Mouse (Mus musculus): ENCODE measurements around the gene 2210016F16Rik. TPM values are rescaled to one million over a fixed set of nuclear protein-coding genes. Genes with fewer than 3 reads are reported as not detected.

The 2210016F16Rik gene
- total and polyA plus RNA-seq, 3 experiments, result 12.7 to 21.5 (median 19.3) TPM

GRCm38 (mm10) chr13:58352996-58353395 lies 32.0 kb downstream of the 2210016F16Rik start:
- TF ChIP-seq GATA1 (IDR thresholded peaks at IDR 0.05; ENCODE audit: borderline replicate concordance, low read length), result no peak
- no peak for TF ChIP-seq CTCF (IDR thresholded peaks at IDR 0.05; ENCODE audit: low read depth, low read length)
- TF ChIP-seq GATA2 (IDR thresholded peaks at IDR 0.05; ENCODE audit: borderline replicate concordance, low read depth, low read length), result no peak
- TF ChIP-seq TAL1 (conservative IDR thresholded peaks at IDR 0.05; ENCODE audit: low read depth, low read length), result no peak
- TF ChIP-seq POLR2AphosphoS5 (IDR thresholded peaks at IDR 0.05; ENCODE audit: insufficient replicate concordance, low read depth, low read length), result no peak
- DNase-seq (ENCODE audit: low spot score) (no peak), ATAC-seq (ENCODE audit: extremely low read depth, insufficient number of reproducible peaks, low FRiP score, poor library complexity, severe bottlenecking) (no peak)
- no peaks in the 10 kb centered on the region for H3K4me1 ChIP-seq (ENCODE audit: insufficient read depth, low read depth, low read length)
- H3K9me3 ChIP-seq (replicated peaks), result peaks cover 3% of the 10 kb centered on the region; the same call in 1 of the 2 replicates
- H3K4me3 ChIP-seq (ENCODE audit: low read depth, low read length), result no peak overlapping the region
- H3K36me3 ChIP-seq (replicated peaks), result no peaks in the 10 kb centered on the region
- peaks cover 5% of the 10 kb centered on the region; the same call in 1 of the 2 replicates for H3K27me3 ChIP-seq (ENCODE audit: insufficient read depth, low read length)

- ATAC-seq (ENCODE audit: extremely low read depth, insufficient number of reproducible peaks, low FRiP score, poor library complexity, severe bottlenecking) (no peak), DNase-seq (ENCODE audit: low spot score) (no peak)
- Histone ChIP-seq H3K4me3 (ENCODE audit: low read depth, low read length) (no peak overlapping the region), H3K4me1 (ENCODE audit: insufficient read depth, low read depth, low read length) (no peaks in the 10 kb centered on the region), H3K9me3 (replicated peaks) (peaks cover 3% of the 10 kb centered on the region; the same call in 1 of the 2 replicates), H3K27me3 (ENCODE audit: insufficient read depth, low read length) (peaks cover 5% of the 10 kb centered on the region; the same call in 1 of the 2 replicates), H3K36me3 (replicated peaks) (no peaks in the 10 kb centered on the region)
- TF ChIP-seq GATA1 (IDR thresholded peaks at IDR 0.05; ENCODE audit: borderline replicate concordance, low read length) (no peak), CTCF (IDR thresholded peaks at IDR 0.05; ENCODE audit: low read depth, low read length) (no peak), TAL1 (conservative IDR thresholded peaks at IDR 0.05; ENCODE audit: low read depth, low read length) (no peak)
These were observed 34.4 kb downstream of the 2210016F16Rik start for GRCm38 (mm10) chr13:58350606-58351005.

- H3K27me3 ChIP-seq (ENCODE audit: insufficient read depth, low read length), result peaks cover 7% of the 10 kb centered on the region; the same call in 1 of the 2 replicates
- no peak for ATAC-seq (ENCODE audit: extremely low read depth, insufficient number of reproducible peaks, low FRiP score, poor library complexity, severe bottlenecking)
- DNase-seq (ENCODE audit: low spot score), result no peak
- peaks cover 3% of the 10 kb centered on the region; the same call in 1 of the 2 replicates for H3K9me3 ChIP-seq (replicated peaks)
- TF ChIP-seq TAL1 (conservative IDR thresholded peaks at IDR 0.05; ENCODE audit: low read depth, low read length) (no peak), CTCF (IDR thresholded peaks at IDR 0.05; ENCODE audit: low read depth, low read length) (no peak), GATA2 (IDR thresholded peaks at IDR 0.05; ENCODE audit: borderline replicate concordance, low read depth, low read length) (no peak), POLR2AphosphoS5 (IDR thresholded peaks at IDR 0.05; ENCODE audit: insufficient replicate concordance, low read depth, low read length) (no peak), GATA1 (IDR thresholded peaks at IDR 0.05; ENCODE audit: borderline replicate concordance, low read length) (no peak)
- H3K36me3 ChIP-seq (replicated peaks), result no peaks in the 10 kb centered on the region
- no peak overlapping the region for H3K4me3 ChIP-seq (ENCODE audit: low read depth, low read length)
- no peaks in the 10 kb centered on the region for H3K4me1 ChIP-seq (ENCODE audit: insufficient read depth, low read depth, low read length)
These were observed 40.5 kb downstream of the 2210016F16Rik start for GRCm38 (mm10) chr13:58344505-58344904.

- DNase-seq (ENCODE audit: low spot score), result no peak
- ATAC-seq (ENCODE audit: extremely low read depth, insufficient number of reproducible peaks, low FRiP score, poor library complexity, severe bottlenecking), result no peak
- H3K36me3 ChIP-seq (replicated peaks), result no peaks in the 10 kb centered on the region
- no peaks in the 10 kb centered on the region for H3K9me3 ChIP-seq (replicated peaks)
- no peak for TF ChIP-seq CTCF (IDR thresholded peaks at IDR 0.05; ENCODE audit: low read depth, low read length)
- no peak for TF ChIP-seq GATA2 (IDR thresholded peaks at IDR 0.05; ENCODE audit: borderline replicate concordance, low read depth, low read length)
- no peak for TF ChIP-seq TAL1 (conservative IDR thresholded peaks at IDR 0.05; ENCODE audit: low read depth, low read length)
- no peak for TF ChIP-seq POLR2AphosphoS5 (IDR thresholded peaks at IDR 0.05; ENCODE audit: insufficient replicate concordance, low read depth, low read length)
- TF ChIP-seq GATA1 (IDR thresholded peaks at IDR 0.05; ENCODE audit: borderline replicate concordance, low read length), result no peak
- peaks cover 6% of the 10 kb centered on the region for H3K4me1 ChIP-seq (ENCODE audit: insufficient read depth, low read depth, low read length)
- peaks cover 19% of the 10 kb centered on the region for H3K27me3 ChIP-seq (ENCODE audit: insufficient read depth, low read length)
- H3K4me3 ChIP-seq (ENCODE audit: low read depth, low read length), result no peak overlapping the region
These were observed 47.6 kb downstream of the 2210016F16Rik start for GRCm38 (mm10) chr13:58337456-58337855.

- peaks cover 29% of the 10 kb centered on the region for H3K27me3 ChIP-seq (ENCODE audit: insufficient read depth, low read length)
- ATAC-seq (ENCODE audit: extremely low read depth, insufficient number of reproducible peaks, low FRiP score, poor library complexity, severe bottlenecking), result no peak
- no peak for DNase-seq (ENCODE audit: low spot score)
- H3K9me3 ChIP-seq (replicated peaks), result no peaks in the 10 kb centered on the region
- TF ChIP-seq POLR2AphosphoS5 (IDR thresholded peaks at IDR 0.05; ENCODE audit: insufficient replicate concordance, low read depth, low read length) (no peak), GATA2 (IDR thresholded peaks at IDR 0.05; ENCODE audit: borderline replicate concordance, low read depth, low read length) (no peak), GATA1 (IDR thresholded peaks at IDR 0.05; ENCODE audit: borderline replicate concordance, low read length) (no peak), CTCF (IDR thresholded peaks at IDR 0.05; ENCODE audit: low read depth, low read length) (no peak), TAL1 (conservative IDR thresholded peaks at IDR 0.05; ENCODE audit: low read depth, low read length) (no peak)
- H3K4me1 ChIP-seq (ENCODE audit: insufficient read depth, low read depth, low read length), result peaks cover 6% of the 10 kb centered on the region
- H3K4me3 ChIP-seq (ENCODE audit: low read depth, low read length), result no peak overlapping the region
- no peaks in the 10 kb centered on the region for H3K36me3 ChIP-seq (replicated peaks)
These were observed 50.9 kb downstream of the 2210016F16Rik start for GRCm38 (mm10) chr13:58334116-58334515.

Other genes with a start within 250 kb of the 2210016F16Rik start
- 63.2 and 66.5 TPM in 2 replicates for gene Idnk, start 227.6 kb downstream of the 2210016F16Rik start, total RNA-seq (2014; fragmentation: Nextera tagmentation)
- 46.4 and 46.7 TPM in 2 replicates for gene Idnk, start 227.6 kb downstream of the 2210016F16Rik start, total RNA-seq (2017)
- gene Idnk, start 227.6 kb downstream of the 2210016F16Rik start, polyA plus RNA-seq (2012), result 14.8 and 16.2 TPM in 2 replicates
- 103 and 105 TPM in 2 replicates for gene Ubqln1, start 169.6 kb downstream of the 2210016F16Rik start, total RNA-seq (2014; fragmentation: Nextera tagmentation)
- 78.1 and 84.1 TPM in 2 replicates for gene Ubqln1, start 169.6 kb downstream of the 2210016F16Rik start, total RNA-seq (2017)
- gene Ubqln1, start 169.6 kb downstream of the 2210016F16Rik start, polyA plus RNA-seq (2012), result 81.7 and 84.0 TPM in 2 replicates
- gene Gkap1, start 109.5 kb downstream of the 2210016F16Rik start, total RNA-seq (2014; fragmentation: Nextera tagmentation), result 0.83 and 0.98 TPM in 2 replicates
- 20.6 and 29.0 TPM in 2 replicates for gene Gkap1, start 109.5 kb downstream of the 2210016F16Rik start, total RNA-seq (2017)
- 3.1 and 4.1 TPM in 2 replicates for gene Gkap1, start 109.5 kb downstream of the 2210016F16Rik start, polyA plus RNA-seq (2012)
- gene Kif27, start 26.1 kb downstream of the 2210016F16Rik start, total RNA-seq (2014; fragmentation: Nextera tagmentation), result not detected in 2 replicates
- gene Kif27, start 26.1 kb downstream of the 2210016F16Rik start, total RNA-seq (2017), result 0.05 and 0.06 TPM in 2 replicates
- not detected in 2 replicates for gene Kif27, start 26.1 kb downstream of the 2210016F16Rik start, polyA plus RNA-seq (2012)
- 161 and 170 TPM in 2 replicates for gene Rmi1, start 17.0 kb upstream of the 2210016F16Rik start, total RNA-seq (2014; fragmentation: Nextera tagmentation)
- gene Rmi1, start 17.0 kb upstream of the 2210016F16Rik start, total RNA-seq (2017), result 74.5 and 95.0 TPM in 2 replicates
- gene Rmi1, start 17.0 kb upstream of the 2210016F16Rik start, polyA plus RNA-seq (2012), result 29.8 and 31.4 TPM in 2 replicates
- 1,619 and 1,730 TPM in 2 replicates for gene Hnrnpk, start 18.1 kb upstream of the 2210016F16Rik start, total RNA-seq (2014; fragmentation: Nextera tagmentation)
- 2,025 and 2,332 TPM in 2 replicates for gene Hnrnpk, start 18.1 kb upstream of the 2210016F16Rik start, total RNA-seq (2017)
- gene Hnrnpk, start 18.1 kb upstream of the 2210016F16Rik start, polyA plus RNA-seq (2012), result 837 and 1,008 TPM in 2 replicates
- gene Slc28a3, start 225.7 kb upstream of the 2210016F16Rik start, total RNA-seq (2014; fragmentation: Nextera tagmentation), result not detected in 2 replicates
- 0.06 and 0.33 TPM in 2 replicates for gene Slc28a3, start 225.7 kb upstream of the 2210016F16Rik start, total RNA-seq (2017)
- gene Slc28a3, start 225.7 kb upstream of the 2210016F16Rik start, polyA plus RNA-seq (2012), result not detected in 2 replicates